Mouse (Mus musculus) small intestine, adult 10 weeks (tissue): ENCODE data around the gene Capn13. TPM values are rescaled to one million over a fixed set of nuclear protein-coding genes. Genes with fewer than 3 reads are reported as not detected.

Source experiments
- polyA plus RNA-seq: library from polyadenylated mRNA; stranded (reverse); fragments of 350-450 nt; fragmentation: Illumina TruSeq; extraction: RNeasy Lipid Tissue Mini Kit (QIAGEN cat#74804); gene quantifications from one replicate; pipeline ENCODE4 v1.2.3, GENCODE M21; 2014; ENCODE audit warnings: low replicate concordance

The Capn13 gene
- polyA plus RNA-seq = 2.7 TPM

DNA sequence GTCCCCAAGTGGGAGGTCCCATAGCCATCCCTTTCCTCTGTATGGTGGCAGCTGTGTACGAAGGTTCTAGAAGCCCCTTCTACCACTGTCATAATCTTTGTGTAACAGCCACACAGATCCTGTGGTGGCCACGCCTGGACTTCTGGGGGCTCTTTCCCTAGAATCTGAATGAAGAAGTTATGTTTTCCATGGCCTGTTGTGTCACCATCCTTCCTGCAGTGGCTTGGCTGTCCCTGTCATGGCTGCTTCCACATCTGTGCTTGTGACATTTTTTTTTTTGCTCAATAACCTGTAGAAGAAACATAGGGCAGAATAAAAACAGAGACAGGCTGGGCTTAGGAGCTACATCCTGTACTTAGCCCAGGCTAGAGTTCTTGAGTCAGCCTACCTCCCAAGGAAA, at the start of gene Capn13:
TSS of gene Capn13 (minus strand) at position 5 of the 400 bp plus-strand sequence.

